Mouse (Mus musculus): ENCODE results near the gene Phf24. TPM values are rescaled to one million over a fixed set of nuclear protein-coding genes. Genes with fewer than 3 reads are reported as not detected.

The Phf24 gene
- polyA plus RNA-seq, 1 experiment from 2014 or later, result 0.40 TPM

GRCm38 (mm10) chr4:42880677-42880948, 35.8 kb upstream of the Phf24 start:
- H3K9me3 ChIP-seq (replicated peaks), result no peaks in the 10 kb centered on the region
- no peaks in the 10 kb centered on the region for H3K27me3 ChIP-seq
- peak; percentile 70 for ATAC-seq (ENCODE audit: low read depth)
- DNase-seq, result no peak
- peak overlapping the region; percentile 61 for H3K4me3 ChIP-seq (replicated peaks)
- peak overlapping the region; percentile 64 for H3K4me2 ChIP-seq
- H3K27ac ChIP-seq, result peak overlapping the region; percentile 94
- peak overlapping the region; percentile 80 for H3K9ac ChIP-seq
- peaks cover 6% of the 10 kb centered on the region; the same call in 1 of the 2 replicates for H3K36me3 ChIP-seq
- peaks cover 58% of the 10 kb centered on the region for H3K4me1 ChIP-seq (replicated peaks)
- WGBS (ENCODE audit: insufficient replicate concordance), result 5% methylated on average over 1 of the region's 1 CpGs

DNA sequence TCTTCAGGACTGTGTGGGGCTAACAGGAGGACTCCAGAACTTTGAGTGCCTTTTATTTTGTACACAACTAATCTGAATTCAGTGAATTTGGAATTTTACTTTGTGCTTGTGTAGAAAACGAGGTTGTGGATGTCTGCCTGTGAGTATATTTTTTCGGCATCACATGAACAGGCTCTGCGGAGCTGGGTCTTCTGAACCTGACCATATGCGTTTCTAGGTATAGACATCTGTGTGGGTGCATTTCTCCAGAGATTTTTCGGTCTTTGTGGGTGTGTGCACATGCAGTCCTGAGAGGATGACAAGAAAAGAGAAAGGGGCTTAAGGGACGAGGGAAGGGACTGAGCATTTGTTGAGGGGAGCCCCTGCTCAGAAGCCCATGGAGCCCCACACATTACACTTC, 29.5 kb upstream of the Phf24 start:
- H3K4me3 ChIP-seq (replicated peaks), result no peak overlapping the region
- H3K9ac ChIP-seq, result no peak overlapping the region
- no peak for ATAC-seq (ENCODE audit: low read depth)
- peaks cover 5% of the 10 kb centered on the region; the same call in 1 of the 2 replicates for H3K36me3 ChIP-seq
- no peaks in the 10 kb centered on the region for H3K27me3 ChIP-seq
- H3K4me2 ChIP-seq, result no peak overlapping the region
- H3K9me3 ChIP-seq (replicated peaks), result no peaks in the 10 kb centered on the region
- 75% methylated on average over 6 of the region's 6 CpGs for WGBS (ENCODE audit: insufficient replicate concordance)
- peaks cover 14% of the 10 kb centered on the region for H3K4me1 ChIP-seq (replicated peaks)
- DNase-seq, result no peak
- no peak overlapping the region for H3K27ac ChIP-seq

GRCm38 (mm10) chr4:42888806-42889205, 27.7 kb upstream of the Phf24 start:
- WGBS (ENCODE audit: insufficient replicate concordance), result 80% methylated on average over 6 of the region's 6 CpGs
- Histone ChIP-seq H3K27me3 (no peaks in the 10 kb centered on the region), H3K27ac (no peak overlapping the region), H3K9ac (no peak overlapping the region), H3K4me2 (no peak overlapping the region), H3K4me1 (replicated peaks) (0 out of 2 replicates have a peak, but pooled peaks cover 6% of the 10 kb centered on the region), H3K36me3 (no peaks in the 10 kb centered on the region), H3K9me3 (replicated peaks) (no peaks in the 10 kb centered on the region), H3K4me3 (replicated peaks) (no peak overlapping the region)
- DNase-seq (no peak), ATAC-seq (ENCODE audit: low read depth) (no peak)

GRCm38 (mm10) chr4:42891176-42891575, 25.3 kb upstream of the Phf24 start:
- Histone ChIP-seq H3K27me3 (no peaks in the 10 kb centered on the region), H3K9me3 (replicated peaks) (no peaks in the 10 kb centered on the region), H3K4me2 (no peak overlapping the region), H3K4me3 (replicated peaks) (no peak overlapping the region), H3K27ac (no peak overlapping the region), H3K36me3 (no peaks in the 10 kb centered on the region), H3K9ac (no peak overlapping the region), H3K4me1 (replicated peaks) (0 out of 2 replicates have a peak, but pooled peaks cover 6% of the 10 kb centered on the region)
- 76% methylated on average over 7 of the region's 7 CpGs for WGBS (ENCODE audit: insufficient replicate concordance)
- no peak for ATAC-seq (ENCODE audit: low read depth)
- no peak for DNase-seq

GRCm38 (mm10) chr4:42895118-42895517, 21.3 kb upstream of the Phf24 start:
- DNase-seq (no peak), ATAC-seq (ENCODE audit: low read depth) (no peak)
- WGBS (ENCODE audit: insufficient replicate concordance), result 80% methylated on average over 7 of the region's 7 CpGs
- peaks cover 5% of the 10 kb centered on the region for H3K27me3 ChIP-seq
- H3K4me1 ChIP-seq (replicated peaks), result 0 out of 2 replicates have a peak, but pooled peaks cover 3% of the 10 kb centered on the region
- no peak overlapping the region for H3K4me3 ChIP-seq (replicated peaks)
- H3K9me3 ChIP-seq (replicated peaks), result no peaks in the 10 kb centered on the region
- no peaks in the 10 kb centered on the region for H3K36me3 ChIP-seq
- H3K27ac ChIP-seq, result no peak overlapping the region
- H3K4me2 ChIP-seq, result no peak overlapping the region
- H3K9ac ChIP-seq, result no peak overlapping the region

- DNase-seq (no peak), ATAC-seq (ENCODE audit: low read depth) (no peak)
- no peak overlapping the region for H3K9ac ChIP-seq
- WGBS (ENCODE audit: insufficient replicate concordance), result 42% methylated on average over 3 of the region's 3 CpGs
- H3K36me3 ChIP-seq, result no peaks in the 10 kb centered on the region
- H3K4me2 ChIP-seq, result no peak overlapping the region
- no peaks in the 10 kb centered on the region for H3K9me3 ChIP-seq (replicated peaks)
- H3K27me3 ChIP-seq, result peaks cover 30% of the 10 kb centered on the region
- no peak overlapping the region for H3K27ac ChIP-seq
- H3K4me1 ChIP-seq (replicated peaks), result peaks cover 3% of the 10 kb centered on the region
- H3K4me3 ChIP-seq (replicated peaks), result no peak overlapping the region
These were observed 17.5 kb upstream of the Phf24 start for GRCm38 (mm10) chr4:42898914-42899313.

- DNase-seq (no peak), ATAC-seq (ENCODE audit: low read depth) (no peak)
- peaks cover 3% of the 10 kb centered on the region for H3K4me1 ChIP-seq (replicated peaks)
- H3K27ac ChIP-seq, result no peak overlapping the region
- WGBS (ENCODE audit: insufficient replicate concordance), result 39% methylated on average over 5 of the region's 5 CpGs
- H3K4me3 ChIP-seq (replicated peaks), result no peak overlapping the region
- H3K9me3 ChIP-seq (replicated peaks), result no peaks in the 10 kb centered on the region
- H3K36me3 ChIP-seq, result no peaks in the 10 kb centered on the region
- no peak overlapping the region for H3K4me2 ChIP-seq
- peaks cover 44% of the 10 kb centered on the region for H3K27me3 ChIP-seq
- no peak overlapping the region for H3K9ac ChIP-seq
These were observed 15.6 kb upstream of the Phf24 start for GRCm38 (mm10) chr4:42900878-42901277.

GRCm38 (mm10) chr4:42902174-42902573, 14.3 kb upstream of the Phf24 start:
- Histone ChIP-seq H3K36me3 (no peaks in the 10 kb centered on the region), H3K27ac (no peak overlapping the region), H3K4me3 (replicated peaks) (no peak overlapping the region), H3K9me3 (replicated peaks) (no peaks in the 10 kb centered on the region), H3K4me2 (no peak overlapping the region), H3K27me3 (peaks cover 46% of the 10 kb centered on the region), H3K9ac (no peak overlapping the region), H3K4me1 (replicated peaks) (peaks cover 3% of the 10 kb centered on the region)
- WGBS (ENCODE audit: insufficient replicate concordance), result 35% methylated on average over 9 of the region's 9 CpGs
- DNase-seq (peak; percentile 32), ATAC-seq (ENCODE audit: low read depth) (no peak)

DNA sequence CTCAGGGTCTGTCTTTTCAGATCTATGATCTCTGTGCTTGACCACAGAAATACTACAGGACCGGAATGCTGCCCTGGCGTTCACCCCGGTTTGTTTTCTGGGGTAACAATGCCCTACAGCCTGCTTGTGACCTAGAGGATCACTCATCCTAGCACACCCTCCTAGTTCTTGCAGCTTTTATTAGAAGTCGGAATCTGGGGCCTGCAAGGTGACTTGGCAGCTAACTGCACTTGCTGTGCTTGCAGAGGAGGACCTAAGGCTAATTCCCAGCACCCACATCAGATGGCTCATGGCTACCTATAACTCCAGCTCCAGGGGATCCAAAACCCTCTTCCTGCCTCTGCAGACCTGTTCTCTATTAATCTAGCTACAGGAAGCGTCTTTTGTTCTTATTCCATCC, 13.7 kb upstream of the Phf24 start:
- no peak overlapping the region for H3K4me3 ChIP-seq (replicated peaks)
- 78% methylated on average over 5 of the region's 5 CpGs for WGBS (ENCODE audit: insufficient replicate concordance)
- H3K36me3 ChIP-seq, result no peaks in the 10 kb centered on the region
- no peak overlapping the region for H3K9ac ChIP-seq
- peaks cover 49% of the 10 kb centered on the region for H3K27me3 ChIP-seq
- H3K9me3 ChIP-seq (replicated peaks), result no peaks in the 10 kb centered on the region
- H3K27ac ChIP-seq, result no peak overlapping the region
- ATAC-seq (ENCODE audit: low read depth) (no peak), DNase-seq (no peak)
- peaks cover 3% of the 10 kb centered on the region for H3K4me1 ChIP-seq (replicated peaks)
- no peak overlapping the region for H3K4me2 ChIP-seq

GRCm38 (mm10) chr4:42903942-42904341, 12.5 kb upstream of the Phf24 start:
- H3K4me3 ChIP-seq (replicated peaks), result no peak overlapping the region
- H3K9me3 ChIP-seq (replicated peaks), result no peaks in the 10 kb centered on the region
- H3K27me3 ChIP-seq, result peaks cover 51% of the 10 kb centered on the region
- WGBS (ENCODE audit: insufficient replicate concordance), result 38% methylated on average over 1 of the region's 1 CpGs
- no peak overlapping the region for H3K4me2 ChIP-seq
- H3K4me1 ChIP-seq (replicated peaks), result peaks cover 3% of the 10 kb centered on the region
- DNase-seq (no peak), ATAC-seq (ENCODE audit: low read depth) (no peak)
- no peak overlapping the region for H3K9ac ChIP-seq
- H3K27ac ChIP-seq, result peak overlapping the region; percentile 15; the same call in 1 of the 2 replicates
- no peaks in the 10 kb centered on the region for H3K36me3 ChIP-seq

GRCm38 (mm10) chr4:42904523-42904922, 11.9 kb upstream of the Phf24 start:
- no peaks in the 10 kb centered on the region for H3K36me3 ChIP-seq
- H3K9me3 ChIP-seq (replicated peaks), result no peaks in the 10 kb centered on the region
- ATAC-seq (ENCODE audit: low read depth), result no peak
- H3K4me1 ChIP-seq (replicated peaks), result peaks cover 3% of the 10 kb centered on the region
- H3K27me3 ChIP-seq, result peaks cover 53% of the 10 kb centered on the region
- no peak for DNase-seq
- no peak overlapping the region for H3K4me2 ChIP-seq
- H3K9ac ChIP-seq, result no peak overlapping the region
- no peak overlapping the region for H3K4me3 ChIP-seq (replicated peaks)
- WGBS (ENCODE audit: insufficient replicate concordance), result 78% methylated on average over 3 of the region's 3 CpGs
- no peak overlapping the region for H3K27ac ChIP-seq

DNA sequence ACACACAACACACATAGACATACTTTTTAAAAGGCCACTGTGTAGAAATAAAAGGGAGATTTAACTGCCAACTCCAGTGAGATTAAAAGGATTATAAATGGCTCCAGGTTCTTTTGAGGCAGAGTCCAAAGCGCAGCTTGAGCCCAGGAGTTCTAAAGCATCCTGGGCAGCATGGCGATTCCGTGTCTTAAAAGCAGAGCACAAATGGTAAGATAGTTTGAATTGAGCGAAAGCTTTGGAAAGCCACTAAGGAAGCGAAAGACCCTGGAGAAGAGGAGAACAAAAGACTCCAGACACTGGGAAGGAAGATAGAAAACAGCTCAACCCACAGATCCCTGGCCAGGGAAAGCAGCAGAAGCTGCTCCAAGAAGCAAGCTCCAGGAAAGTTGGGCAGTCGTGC, 11.5 kb upstream of the Phf24 start:
- no peak for DNase-seq
- no peak overlapping the region for H3K4me2 ChIP-seq
- H3K9ac ChIP-seq, result no peak overlapping the region
- no peak overlapping the region for H3K27ac ChIP-seq
- 75% methylated on average over 6 of the region's 6 CpGs for WGBS (ENCODE audit: insufficient replicate concordance)
- no peaks in the 10 kb centered on the region for H3K36me3 ChIP-seq
- no peak for ATAC-seq (ENCODE audit: low read depth)
- peaks cover 3% of the 10 kb centered on the region for H3K4me1 ChIP-seq (replicated peaks)
- H3K27me3 ChIP-seq, result peaks cover 50% of the 10 kb centered on the region
- no peaks in the 10 kb centered on the region for H3K9me3 ChIP-seq (replicated peaks)
- no peak overlapping the region for H3K4me3 ChIP-seq (replicated peaks)
